Mouse (Mus musculus): Measurements from ENCODE around the gene Arhgef26. TPM values are rescaled to one million over a fixed set of nuclear protein-coding genes. Genes with fewer than 3 reads are reported as not detected.

Gene Arhgef26
- total and polyA plus RNA-seq, 3 experiments: 0.08 TPM; not detected in 2

- TF ChIP-seq CHD1 (IDR thresholded peaks at IDR 0.05; ENCODE audit: low read depth, low read length) (no peak), POLR2A (IDR thresholded peaks at IDR 0.05; ENCODE audit: control insufficient read depth in 1 of 2, insufficient read depth in 1 of 2, low read depth in 1 of 2, low read length in 2 of 2, poor library complexity in 1 of 2) (no peak), JUND (IDR thresholded peaks at IDR 0.05; ENCODE audit: low read depth, low read length) (no peak), CHD2 (IDR thresholded peaks at IDR 0.05; ENCODE audit: low read length) (no peak), MEF2A (IDR thresholded peaks at IDR 0.05; ENCODE audit: extremely low read depth, insufficient replicate concordance, low read depth, low read length, poor library complexity, severe bottlenecking) (no peak), TBP (IDR thresholded peaks at IDR 0.05; ENCODE audit: low read depth, low read length) (no peak), NRF1 (IDR thresholded peaks at IDR 0.05; ENCODE audit: insufficient read depth, low read depth, low read length, poor library complexity, severe bottlenecking) (no peak), E2F4 (IDR thresholded peaks at IDR 0.05; ENCODE audit: borderline replicate concordance, low read depth, low read length) (no peak), TAL1 (IDR thresholded peaks at IDR 0.05; ENCODE audit: low read length) (no peak)
- H3K4me1 ChIP-seq (ENCODE audit: control insufficient read depth in 1 of 2, insufficient read depth in 2 of 2, low read length in 2 of 2): no peaks in the 10 kb centered on the region
- H3K9me3 ChIP-seq (replicated peaks; ENCODE audit: insufficient read depth, low read length): no peaks in the 10 kb centered on the region
- H3K27me3 ChIP-seq (ENCODE audit: control insufficient read depth in 1 of 2, insufficient read depth in 2 of 2, low read length in 2 of 2): no peaks in the 10 kb centered on the region
- DNase-seq (ENCODE audit: low read depth, low spot score): no peak
- H3K27ac ChIP-seq (ENCODE audit: control insufficient read depth, low read depth, low read length): no peak overlapping the region
- no peak overlapping the region for H3K4me3 ChIP-seq (ENCODE audit: control insufficient read depth in 1 of 2, insufficient read depth in 1 of 2, low read depth in 2 of 2, low read length in 2 of 2)
- no peaks in the 10 kb centered on the region for H3K79me2 ChIP-seq (ENCODE audit: control insufficient read depth, insufficient read depth, low read length, poor library complexity)
- no peak overlapping the region for H3K9ac ChIP-seq (ENCODE audit: control insufficient read depth, low read depth, low read length, poor library complexity, severe bottlenecking)
- no peaks in the 10 kb centered on the region for H3K36me3 ChIP-seq (ENCODE audit: control insufficient read depth in 1 of 2, insufficient read depth in 2 of 2, low read length in 2 of 2)
These were observed 29.7 kb downstream of the Arhgef26 start for GRCm38 (mm10) chr3:62367882-62368281.

GRCm38 (mm10) chr3:62372841-62373240 lies 34.7 kb downstream of the Arhgef26 start:
- no peak for TF ChIP-seq ZC3H11A (IDR thresholded peaks at IDR 0.05; ENCODE audit: low read depth, low read length)
- no peak for TF ChIP-seq SMC3 (IDR thresholded peaks at IDR 0.05; ENCODE audit: low read depth, low read length)
- no peak for TF ChIP-seq MYC (IDR thresholded peaks at IDR 0.05; ENCODE audit: low read depth, low read length)
- TF ChIP-seq EP300 (IDR thresholded peaks at IDR 0.05; ENCODE audit: low read depth in 1 of 2, low read length in 2 of 2): no peak
- TF ChIP-seq CHD2 (IDR thresholded peaks at IDR 0.05; ENCODE audit: low read length): no peak
- TF ChIP-seq POLR2A (IDR thresholded peaks at IDR 0.05; ENCODE audit: control insufficient read depth in 1 of 2, insufficient read depth in 1 of 2, low read depth in 1 of 2, low read length in 2 of 2, poor library complexity in 1 of 2): no peak
- TF ChIP-seq NRF1 (IDR thresholded peaks at IDR 0.05; ENCODE audit: insufficient read depth, low read depth, low read length, poor library complexity, severe bottlenecking): no peak
- no peak for TF ChIP-seq E2F4 (IDR thresholded peaks at IDR 0.05; ENCODE audit: borderline replicate concordance, low read depth, low read length)
- no peak for TF ChIP-seq MAX (IDR thresholded peaks at IDR 0.05; ENCODE audit: low read length)
- H3K27me3 ChIP-seq (ENCODE audit: control insufficient read depth in 1 of 2, insufficient read depth in 2 of 2, low read length in 2 of 2): no peaks in the 10 kb centered on the region
- no peak overlapping the region for H3K9ac ChIP-seq (ENCODE audit: control insufficient read depth, low read depth, low read length, poor library complexity, severe bottlenecking)
- no peak overlapping the region for H3K27ac ChIP-seq (ENCODE audit: control insufficient read depth, low read depth, low read length)
- H3K36me3 ChIP-seq (ENCODE audit: control insufficient read depth in 1 of 2, insufficient read depth in 2 of 2, low read length in 2 of 2): no peaks in the 10 kb centered on the region
- no peaks in the 10 kb centered on the region for H3K9me3 ChIP-seq (replicated peaks; ENCODE audit: insufficient read depth, low read length)
- no peak overlapping the region for H3K4me3 ChIP-seq (ENCODE audit: control insufficient read depth in 1 of 2, insufficient read depth in 1 of 2, low read depth in 2 of 2, low read length in 2 of 2)
- no peak for DNase-seq (ENCODE audit: low read depth, low spot score)
- H3K4me1 ChIP-seq (ENCODE audit: control insufficient read depth in 1 of 2, insufficient read depth in 2 of 2, low read length in 2 of 2): no peaks in the 10 kb centered on the region
- no peaks in the 10 kb centered on the region for H3K79me2 ChIP-seq (ENCODE audit: control insufficient read depth, insufficient read depth, low read length, poor library complexity)

DNA sequence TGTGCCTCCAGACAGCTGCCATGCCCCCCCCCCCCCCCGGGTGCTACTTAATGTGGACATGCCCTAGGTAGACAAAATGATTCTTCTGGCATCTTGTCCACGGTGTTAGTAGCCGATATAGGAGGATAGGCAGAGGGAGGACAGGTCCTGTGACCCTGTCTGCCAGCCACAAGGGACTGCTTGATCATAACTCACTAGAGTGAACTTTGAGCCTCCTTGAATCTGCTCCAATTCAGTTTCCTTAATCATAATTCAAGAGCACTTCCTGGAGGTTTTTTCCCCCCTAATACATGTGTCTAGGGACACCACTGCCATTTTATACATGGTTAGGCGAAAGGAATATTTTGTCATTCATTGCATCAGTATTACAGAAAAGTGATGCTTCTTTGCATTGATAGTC lies 36.2 kb downstream of the Arhgef26 start:
- H3K4me3 ChIP-seq (ENCODE audit: control insufficient read depth in 1 of 2, insufficient read depth in 1 of 2, low read depth in 2 of 2, low read length in 2 of 2): no peak overlapping the region
- H3K9ac ChIP-seq (ENCODE audit: control insufficient read depth, low read depth, low read length, poor library complexity, severe bottlenecking): no peak overlapping the region
- no peaks in the 10 kb centered on the region for H3K9me3 ChIP-seq (replicated peaks; ENCODE audit: insufficient read depth, low read length)
- DNase-seq (ENCODE audit: low read depth, low spot score): no peak
- no peaks in the 10 kb centered on the region for H3K27me3 ChIP-seq (ENCODE audit: control insufficient read depth in 1 of 2, insufficient read depth in 2 of 2, low read length in 2 of 2)
- H3K4me1 ChIP-seq (ENCODE audit: control insufficient read depth in 1 of 2, insufficient read depth in 2 of 2, low read length in 2 of 2): no peaks in the 10 kb centered on the region
- TF ChIP-seq TCF12 (IDR thresholded peaks at IDR 0.05; ENCODE audit: low read depth, low read length) (no peak), ZC3H11A (IDR thresholded peaks at IDR 0.05; ENCODE audit: low read depth, low read length) (no peak), TBP (IDR thresholded peaks at IDR 0.05; ENCODE audit: low read depth, low read length) (no peak), CHD1 (IDR thresholded peaks at IDR 0.05; ENCODE audit: low read depth, low read length) (no peak), POLR2A (IDR thresholded peaks at IDR 0.05; ENCODE audit: control insufficient read depth in 1 of 2, insufficient read depth in 1 of 2, low read depth in 1 of 2, low read length in 2 of 2, poor library complexity in 1 of 2) (no peak), HCFC1 (IDR thresholded peaks at IDR 0.05; ENCODE audit: low read depth, low read length) (no peak), GABPA (IDR thresholded peaks at IDR 0.05; ENCODE audit: low read depth, low read length) (no peak), MXI1 (IDR thresholded peaks at IDR 0.05; ENCODE audit: low read depth, low read length) (no peak), ZMIZ1 (IDR thresholded peaks at IDR 0.05; ENCODE audit: low read depth, low read length) (no peak), ZKSCAN1 (IDR thresholded peaks at IDR 0.05; ENCODE audit: low read depth, low read length) (no peak), ZNF384 (IDR thresholded peaks at IDR 0.05; ENCODE audit: low read depth, low read length) (no peak), POLR2AphosphoS2 (IDR thresholded peaks at IDR 0.05; ENCODE audit: low read length) (no peak)
- H3K27ac ChIP-seq (ENCODE audit: control insufficient read depth, low read depth, low read length): no peak overlapping the region
- H3K79me2 ChIP-seq (ENCODE audit: control insufficient read depth, insufficient read depth, low read length, poor library complexity): no peaks in the 10 kb centered on the region
- H3K36me3 ChIP-seq (ENCODE audit: control insufficient read depth in 1 of 2, insufficient read depth in 2 of 2, low read length in 2 of 2): no peaks in the 10 kb centered on the region
